Mouse (Mus musculus) spleen, postnatal 10 days (tissue): ENCODE results near the gene Fgf10.

ENCODE experiments used
- DNase-seq, 2 experiments: peaks; one replicate each; pipeline ENCODE4 v3.0.0; 2021 to 2022; ENCODE audit warnings: low spot score in 2 of 2

Gene Fgf10

GRCm38 (mm10) chr13:118669491-118669890, at the start of gene Fgf10:
Gene Fgf10, plus strand, starts transcription at chr13:118669791.
- no peak for DNase-seq

- DNase-seq, result no peak
Observed at GRCm38 (mm10) chr13:118629661-118630428, 39.7 kb upstream of the Fgf10 start.

GRCm38 (mm10) chr13:118631500-118631899, 38.1 kb upstream of the Fgf10 start:
- no peak for DNase-seq

- no peak for DNase-seq
Observed at GRCm38 (mm10) chr13:118636047-118636446, 33.5 kb upstream of the Fgf10 start.

GRCm38 (mm10) chr13:118642585-118642984, 27.0 kb upstream of the Fgf10 start:
- no peak for DNase-seq

GRCm38 (mm10) chr13:118643138-118643537, 26.5 kb upstream of the Fgf10 start:
- no peak for DNase-seq

- no peak for DNase-seq
Observed at GRCm38 (mm10) chr13:118656991-118657390, 12.6 kb upstream of the Fgf10 start.

GRCm38 (mm10) chr13:118658031-118658430, 11.6 kb upstream of the Fgf10 start:
- no peak for DNase-seq

GRCm38 (mm10) chr13:118658608-118659326, 10.8 kb upstream of the Fgf10 start:
- no peak for DNase-seq

- no peak for DNase-seq
Observed at GRCm38 (mm10) chr13:118661664-118662063, 7.9 kb upstream of the Fgf10 start.

- no peak for DNase-seq
Observed at GRCm38 (mm10) chr13:118664901-118665300, 4.7 kb upstream of the Fgf10 start.

GRCm38 (mm10) chr13:118679228-118679627, 9.6 kb downstream of the Fgf10 start:
- no peak for DNase-seq

- no peak for DNase-seq
Observed at GRCm38 (mm10) chr13:118693049-118693448, 23.5 kb downstream of the Fgf10 start.

- no peak for DNase-seq
Observed at GRCm38 (mm10) chr13:118695103-118695502, 25.5 kb downstream of the Fgf10 start.

GRCm38 (mm10) chr13:118703727-118704126, 34.1 kb downstream of the Fgf10 start:
- no peak for DNase-seq

GRCm38 (mm10) chr13:118705716-118706115, 36.1 kb downstream of the Fgf10 start:
- no peak for DNase-seq

- DNase-seq, result no peak
Observed at GRCm38 (mm10) chr13:118709912-118710311, 40.3 kb downstream of the Fgf10 start.

GRCm38 (mm10) chr13:118713626-118714150, 44.1 kb downstream of the Fgf10 start:
- no peak for DNase-seq

- no peak for DNase-seq
Observed at GRCm38 (mm10) chr13:118714284-118715065, 44.9 kb downstream of the Fgf10 start.

GRCm38 (mm10) chr13:118715066-118716018, 45.8 kb downstream of the Fgf10 start:
- no peak for DNase-seq

GRCm38 (mm10) chr13:118716265-118716664, 46.7 kb downstream of the Fgf10 start:
- no peak for DNase-seq
